Mouse (Mus musculus) hindbrain, embryonic 16.5 days (tissue): ENCODE results near the gene Cby1. TPM values are rescaled to one million over a fixed set of nuclear protein-coding genes. Genes with fewer than 3 reads are reported as not detected.

Experiments used
- ATAC-seq: fragments of 200-750 bp; cut with Nextera tagmentation; 2 replicates; pipeline ENCODE4 v1.8.0; 2017; ENCODE audit warnings: moderate TSS enrichment, moderate library complexity
- H3K27ac ChIP-seq: fragments of 300-500 bp; sonication (generic); 2 replicates; pipeline ENCODE4 v1.5.1; 2014; ENCODE audit warnings: low read depth, mild to moderate bottlenecking, control low read depth, low read length, moderate library complexity
- H3K27me3 ChIP-seq: fragments of 300-500 bp; sonication (generic); replicated peaks from 2 replicates; pipeline ENCODE4 v1.6.1; 2014; ENCODE audit warnings: low read length; ENCODE audit not compliant: control insufficient read depth, insufficient read depth
- H3K36me3 ChIP-seq: fragments of 300-500 bp; sonication (generic); 2 replicates; pipeline ENCODE4 v1.6.1; 2014; ENCODE audit warnings: mild to moderate bottlenecking, low read length, moderate library complexity, mixed read lengths; ENCODE audit not compliant: control insufficient read depth, insufficient read depth
- H3K4me1 ChIP-seq: fragments of 300-500 bp; sonication (generic); 2 replicates; pipeline ENCODE4 v1.6.1; 2014; ENCODE audit warnings: low read depth, low read length; ENCODE audit not compliant: control insufficient read depth, insufficient read depth
- H3K4me2 ChIP-seq: fragments of 300-500 bp; sonication (generic); 2 replicates; pipeline ENCODE4 v1.6.1; 2014; ENCODE audit warnings: mild to moderate bottlenecking, low read length, control low read depth, moderate library complexity
- H3K4me3 ChIP-seq: fragments of 300-500 bp; sonication (generic); 2 replicates; pipeline ENCODE4 v1.5.1; 2014; ENCODE audit warnings: mild to moderate bottlenecking, low read length, control low read depth, moderate library complexity
- H3K9ac ChIP-seq: fragments of 300-500 bp; sonication (generic); 2 replicates; pipeline ENCODE4 v1.6.1; 2014; ENCODE audit warnings: low read depth, mild to moderate bottlenecking, control low read depth, low read length, moderate library complexity
- H3K9me3 ChIP-seq: fragments of 300-500 bp; sonication (generic); 2 replicates; pipeline ENCODE4 v1.6.1; 2014; ENCODE audit warnings: mild to moderate bottlenecking, low read length, moderate library complexity; ENCODE audit not compliant: control insufficient read depth
- WGBS: fragments of 180-500 bp; shearing (Covaris S2); extraction: QIAGEN DNeasy Blood & Tissue Kit; methylation state at CpG from one replicate; pipeline ENCODE4 v1.1.7; 2014; 5-methylcytosine and 5-hydroxymethylcytosine counted together
- polyA plus RNA-seq: library from polyadenylated mRNA; unstranded; fragments of >200 nt; fragmentation: Nextera tagmentation; extraction: Ambion mirVana; gene quantifications from 2 replicates; pipeline ENCODE4 v1.2.1, GENCODE M21; 2015

Gene Cby1
- polyA plus RNA-seq, 1 experiment from 2014 or later: 101 TPM

- no peak for ATAC-seq
- no peak overlapping the region for H3K27ac ChIP-seq
- no peaks in the 10 kb centered on the region for H3K9me3 ChIP-seq
- no peak overlapping the region for H3K4me3 ChIP-seq
- no peaks in the 10 kb centered on the region for H3K27me3 ChIP-seq
- 90% methylated on average over 7 of the region's 7 CpGs for WGBS
- no peak overlapping the region for H3K9ac ChIP-seq
- no peaks in the 10 kb centered on the region for H3K4me1 ChIP-seq
- H3K4me2 ChIP-seq: no peak overlapping the region
- peaks cover 55% of the 10 kb centered on the region for H3K36me3 ChIP-seq
Measured at GRCm38 (mm10) chr15:79715646-79716045, 56.6 kb downstream of the Cby1 start.

GRCm38 (mm10) chr15:79716710-79717109, 57.7 kb downstream of the Cby1 start:
- no peak overlapping the region for H3K4me3 ChIP-seq
- H3K4me1 ChIP-seq: no peaks in the 10 kb centered on the region
- H3K27ac ChIP-seq: no peak overlapping the region
- no peak for ATAC-seq
- H3K4me2 ChIP-seq: no peak overlapping the region
- H3K9me3 ChIP-seq: no peaks in the 10 kb centered on the region
- no peak overlapping the region for H3K9ac ChIP-seq
- H3K36me3 ChIP-seq: peaks cover 51% of the 10 kb centered on the region
- no peaks in the 10 kb centered on the region for H3K27me3 ChIP-seq
- WGBS: 87% methylated on average over 6 of the region's 6 CpGs

Other genes with a start within 250 kb of the Cby1 start
- gene Csnk1e, start 203.6 kb upstream of the Cby1 start, polyA plus RNA-seq: 132 and 147 TPM in 2 replicates
- gene Kcnj4, start 154.0 kb upstream of the Cby1 start, polyA plus RNA-seq: 0.09 TPM in 1 of 2 replicates, not detected in the other
- 11.6 and 14.2 TPM in 2 replicates for gene Kdelr3, start 142.8 kb upstream of the Cby1 start, polyA plus RNA-seq
- 42.9 and 44.6 TPM in 2 replicates for gene Ddx17, start 112.5 kb upstream of the Cby1 start, polyA plus RNA-seq
- gene Dmc1, start 54.1 kb upstream of the Cby1 start, polyA plus RNA-seq: 0.99 and 1.3 TPM in 2 replicates
- 3.0 and 3.5 TPM in 2 replicates for gene Fam227a, start 243 bp upstream of the Cby1 start, polyA plus RNA-seq
- gene Tomm22, start 11.7 kb downstream of the Cby1 start, polyA plus RNA-seq: 220 and 251 TPM in 2 replicates
- 19.1 and 21.5 TPM in 2 replicates for gene Josd1, start 28.7 kb downstream of the Cby1 start, polyA plus RNA-seq
- gene Gtpbp1, start 31.6 kb downstream of the Cby1 start, polyA plus RNA-seq: 46.0 and 51.5 TPM in 2 replicates
- 4.6 and 4.7 TPM in 2 replicates for gene Sun2, start 83.3 kb downstream of the Cby1 start, polyA plus RNA-seq
- gene Dnal4, start 118.7 kb downstream of the Cby1 start, polyA plus RNA-seq: 61.8 and 64.9 TPM in 2 replicates
- 44.1 and 58.7 TPM in 2 replicates for gene Nptxr, start 145.6 kb downstream of the Cby1 start, polyA plus RNA-seq
- 0.41 and 0.67 TPM in 2 replicates for gene Npcd, start 175.0 kb downstream of the Cby1 start, polyA plus RNA-seq
- gene Cbx6, start 175.5 kb downstream of the Cby1 start, polyA plus RNA-seq: 65.2 and 67.2 TPM in 2 replicates
- 4.5 and 5.1 TPM in 2 replicates for gene Apobec3, start 232.5 kb downstream of the Cby1 start, polyA plus RNA-seq